Mouse (Mus musculus) lung, embryonic 16.5 days (tissue): Measurements from ENCODE around the gene Tia1. TPM values are rescaled to one million over a fixed set of nuclear protein-coding genes. Genes with fewer than 3 reads are reported as not detected.

Source experiments
- ATAC-seq: fragments of 200-750 bp; cut with Nextera tagmentation; 2 replicates; pipeline ENCODE4 v1.8.0; 2017; ENCODE audit warnings: low read depth, mild to moderate bottlenecking, moderate library complexity
- H3K27ac ChIP-seq: fragments of 300-500 bp; sonication (generic); 2 replicates; pipeline ENCODE4 v1.5.1; 2014; ENCODE audit warnings: mild to moderate bottlenecking, control low read depth, low read length
- H3K27me3 ChIP-seq: fragments of 300-500 bp; sonication (generic); 2 replicates; pipeline ENCODE4 v1.6.1; 2014; ENCODE audit warnings: low read depth, low read length, mixed read lengths; ENCODE audit not compliant: control insufficient read depth, insufficient read depth
- H3K36me3 ChIP-seq: fragments of 300-500 bp; sonication (generic); 2 replicates; pipeline ENCODE4 v1.6.1; 2014; ENCODE audit warnings: low read length; ENCODE audit not compliant: control insufficient read depth, insufficient read depth
- H3K4me1 ChIP-seq: fragments of 300-500 bp; sonication (generic); replicated peaks from 2 replicates; pipeline ENCODE4 v1.6.1; 2014; ENCODE audit warnings: low read length, mixed read lengths; ENCODE audit not compliant: control insufficient read depth, insufficient read depth
- H3K4me2 ChIP-seq: fragments of 300-500 bp; sonication (generic); 2 replicates; pipeline ENCODE4 v1.6.1; 2014; ENCODE audit warnings: low read depth, low read length, control low read depth
- H3K4me3 ChIP-seq: fragments of 300-500 bp; sonication (generic); 2 replicates; pipeline ENCODE4 v1.5.1; 2014; ENCODE audit warnings: mild to moderate bottlenecking, low read length, control low read depth
- H3K9ac ChIP-seq: fragments of 300-500 bp; sonication (generic); 2 replicates; pipeline ENCODE4 v1.6.1; 2014; ENCODE audit warnings: low read length, control low read depth
- H3K9me3 ChIP-seq: fragments of 300-500 bp; sonication (generic); 2 replicates; pipeline ENCODE4 v1.6.1; 2016; ENCODE audit warnings: low read length; ENCODE audit not compliant: control insufficient read depth
- WGBS: fragments of 180-500 bp; shearing (Covaris S2); extraction: QIAGEN DNeasy Blood & Tissue Kit; methylation state at CpG from one replicate; pipeline ENCODE4 v1.1.7; 2014; 5-methylcytosine and 5-hydroxymethylcytosine counted together
- polyA plus RNA-seq: library from polyadenylated mRNA; unstranded; fragments of >200 nt; fragmentation: Nextera tagmentation; extraction: Ambion mirVana; gene quantifications from 2 replicates; pipeline ENCODE4 v1.2.1, GENCODE M21; 2015

Tia1 gene
- polyA plus RNA-seq, 1 experiment from 2014 or later, result 177 TPM

DNA sequence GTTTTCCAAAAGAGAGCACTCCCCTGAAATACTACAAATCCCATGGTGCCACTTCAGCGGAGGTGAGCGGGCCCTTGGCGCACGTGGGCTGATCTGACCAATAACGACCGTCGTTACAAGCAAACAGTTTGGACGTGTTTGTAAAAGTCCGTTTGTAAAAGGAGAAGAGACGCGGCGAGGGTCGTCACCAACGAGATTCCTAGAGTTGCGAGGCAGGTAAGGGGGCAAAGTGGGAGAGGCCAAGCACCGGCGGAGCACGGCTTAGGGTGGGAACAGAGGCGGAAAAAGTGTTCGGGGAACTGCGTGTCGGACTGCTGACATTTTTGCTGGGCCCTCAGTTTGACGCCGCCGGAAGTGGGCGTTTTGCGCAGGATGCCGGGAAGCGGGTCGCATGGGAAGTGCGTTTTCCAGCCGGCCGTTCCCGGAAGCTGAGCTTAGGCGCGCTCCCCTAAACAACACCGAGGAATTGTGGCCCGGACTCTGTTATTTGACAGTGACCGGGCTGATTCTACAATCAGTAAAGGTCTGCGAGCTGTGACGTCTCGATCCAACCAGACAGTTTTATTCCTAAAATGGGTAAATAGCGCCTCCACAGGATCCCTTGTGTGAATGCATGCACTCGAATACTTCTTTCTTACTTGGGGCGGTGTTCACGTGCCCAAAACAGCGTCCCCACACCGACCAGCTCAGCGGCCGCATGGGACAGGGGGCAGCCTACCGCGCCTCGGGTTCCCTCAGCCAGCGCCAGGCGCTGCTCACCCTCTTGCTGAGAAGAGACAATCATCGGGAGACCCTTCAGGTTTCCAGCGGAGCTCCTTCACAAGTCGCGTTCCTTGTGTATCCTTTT is 34.5 kb downstream of the Tia1 start, which contains the start of gene C87436:
TSS of gene C87436 (plus strand) at position 103 of the 847 bp plus-strand sequence.
- Histone ChIP-seq H3K4me2 (peak within 1 kb of the TSS; percentile 68), H3K36me3 (peaks cover 10% of the 10 kb centered on the region; the same call in 1 of the 2 replicates), H3K9me3 (no peaks in the 10 kb centered on the region), H3K9ac (peak within 1 kb of the TSS; percentile 83), H3K4me1 (peaks cover 6% of the 10 kb centered on the region), H3K4me3 (peak within 1 kb of the TSS; percentile 74), H3K27me3 (no peaks in the 10 kb centered on the region), H3K27ac (peak within 1 kb of the TSS; percentile 92)
- peak; percentile 96 for ATAC-seq
- under 1% methylated on average over 59 of the region's 59 CpGs for WGBS

DNA sequence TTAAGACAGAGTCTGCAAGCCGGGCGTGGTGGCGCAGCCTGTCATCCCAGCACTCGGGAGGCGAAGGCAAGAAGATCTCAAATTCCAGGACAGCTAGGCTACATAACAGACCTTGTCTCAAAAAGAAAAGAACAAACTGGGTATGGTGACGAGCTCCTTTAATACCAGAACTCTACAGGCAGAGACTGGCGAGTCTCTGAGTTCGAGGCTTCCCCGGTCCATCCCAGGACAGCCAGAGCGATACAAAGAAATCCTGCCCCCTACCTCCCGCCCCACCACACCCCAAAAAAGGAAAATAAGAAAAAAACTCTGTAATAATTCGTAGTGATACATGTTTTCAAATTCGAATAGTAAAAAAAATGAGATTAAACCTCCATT is 35.1 kb downstream of the Tia1 start:
- under 1% methylated on average over 13 of the region's 13 CpGs for WGBS
- Histone ChIP-seq H3K9ac (peak overlapping the region; percentile 83), H3K36me3 (peaks cover 15% of the 10 kb centered on the region), H3K27ac (peak overlapping the region; percentile 92), H3K4me3 (peak overlapping the region; percentile 74), H3K27me3 (no peaks in the 10 kb centered on the region), H3K9me3 (no peaks in the 10 kb centered on the region), H3K4me2 (peak overlapping the region; percentile 62), H3K4me1 (peaks cover 6% of the 10 kb centered on the region)
- no peak for ATAC-seq

DNA sequence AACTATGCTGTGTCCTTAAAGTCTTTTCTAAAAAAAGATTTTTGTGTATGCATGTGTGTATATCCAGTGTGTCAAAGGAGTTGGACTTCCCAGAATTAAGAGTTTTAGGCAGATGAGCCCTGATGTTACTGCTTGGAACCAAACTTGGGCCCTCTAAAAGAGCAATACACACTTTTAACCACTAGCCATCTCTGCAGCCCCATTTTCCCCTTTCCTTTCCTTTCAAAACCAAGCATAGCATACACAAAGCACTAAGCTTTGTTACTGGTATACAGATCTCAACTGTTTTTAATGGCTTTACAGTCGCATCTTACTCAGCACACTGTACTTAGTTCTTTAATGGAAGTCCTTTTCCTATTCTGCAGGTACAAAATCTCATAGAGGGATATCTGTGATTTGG is 35.5 kb downstream of the Tia1 start:
- WGBS, result 83% methylated on average over 1 of the region's 1 CpGs
- Histone ChIP-seq H3K4me2 (peak overlapping the region; percentile 62), H3K9ac (peak overlapping the region; percentile 83), H3K27ac (no peak overlapping the region), H3K27me3 (no peaks in the 10 kb centered on the region), H3K9me3 (no peaks in the 10 kb centered on the region), H3K4me3 (peak overlapping the region; percentile 74), H3K36me3 (peaks cover 17% of the 10 kb centered on the region), H3K4me1 (peaks cover 6% of the 10 kb centered on the region)
- no peak for ATAC-seq

DNA sequence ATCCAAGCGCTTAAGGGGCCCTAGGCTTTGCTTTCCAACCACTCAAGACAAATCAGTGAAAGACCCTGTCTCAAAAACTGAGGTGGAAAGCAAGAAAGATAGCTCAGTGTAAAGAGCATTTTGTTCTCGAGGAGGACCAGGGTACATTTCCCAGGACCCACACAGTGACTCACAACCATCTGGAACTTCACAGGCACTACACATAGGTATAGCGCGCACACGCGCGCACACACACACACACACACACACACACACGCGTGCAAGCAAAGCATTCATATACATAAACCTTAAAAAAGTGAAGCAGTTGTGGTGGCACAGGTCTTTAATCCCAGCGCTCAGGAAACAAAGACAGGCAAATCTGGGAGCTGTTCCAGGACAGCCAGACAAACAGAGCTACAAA is 37.6 kb downstream of the Tia1 start:
- 92% methylated on average over 10 of the region's 10 CpGs for WGBS
- H3K27ac ChIP-seq, result no peak overlapping the region
- ATAC-seq, result no peak
- peaks cover 19% of the 10 kb centered on the region for H3K36me3 ChIP-seq
- no peak overlapping the region for H3K4me3 ChIP-seq
- H3K27me3 ChIP-seq, result no peaks in the 10 kb centered on the region
- no peak overlapping the region for H3K9ac ChIP-seq
- H3K4me2 ChIP-seq, result no peak overlapping the region
- H3K9me3 ChIP-seq, result no peaks in the 10 kb centered on the region
- peaks cover 6% of the 10 kb centered on the region for H3K4me1 ChIP-seq

DNA sequence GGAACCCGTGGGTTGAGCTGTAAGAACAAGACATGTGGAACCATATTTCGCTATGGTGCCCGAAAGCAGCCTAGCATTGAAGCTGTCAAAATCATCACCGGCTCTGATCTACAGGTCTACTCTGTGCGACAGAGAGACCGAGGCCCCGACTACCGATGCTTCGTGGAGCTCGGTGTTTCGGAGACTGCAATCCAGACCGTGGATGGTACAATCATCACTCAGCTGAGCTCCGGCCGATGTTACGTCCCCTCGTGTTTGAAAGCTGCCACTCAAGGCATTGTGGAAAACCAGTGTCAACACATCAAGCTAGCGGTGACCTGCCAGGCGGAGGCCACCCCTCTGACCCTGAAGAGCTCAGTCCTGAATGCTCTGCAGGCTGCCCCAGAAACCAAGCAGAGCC is 41.5 kb downstream of the Tia1 start:
- Histone ChIP-seq H3K36me3 (peaks cover 31% of the 10 kb centered on the region), H3K27ac (no peak overlapping the region), H3K9ac (no peak overlapping the region)

DNA sequence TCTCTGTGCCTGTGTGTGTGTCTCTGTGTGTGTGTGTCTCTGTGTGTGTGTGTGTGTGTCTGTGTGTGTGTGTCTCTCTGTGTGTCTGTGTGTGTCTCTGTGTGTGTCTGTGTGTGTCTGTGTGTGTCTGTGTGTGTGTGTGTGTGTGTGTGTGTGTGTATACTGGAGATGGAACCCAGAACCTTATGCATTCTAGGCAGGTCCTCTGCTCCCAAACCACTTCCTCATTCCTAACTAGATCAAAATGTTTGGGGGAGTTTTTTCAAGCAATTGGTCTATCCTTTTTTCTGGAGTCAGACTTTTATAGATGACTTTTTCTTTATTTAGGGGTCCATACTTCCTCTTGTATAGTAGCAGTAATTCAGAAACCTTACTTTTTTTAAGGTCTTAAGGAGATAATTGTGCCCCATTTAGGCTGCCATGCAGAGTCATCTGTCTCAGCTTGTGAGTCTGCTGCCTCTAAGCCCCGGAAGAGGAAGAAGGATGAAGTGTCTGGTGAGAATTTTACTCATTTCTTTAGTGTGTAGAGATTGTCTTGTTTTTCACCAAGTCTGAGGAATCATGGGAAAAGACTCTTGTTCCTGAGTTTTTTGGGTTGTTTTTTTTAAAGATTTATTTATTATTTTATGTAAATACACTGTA is 43.0 kb downstream of the Tia1 start:
- 63% methylated on average over 1 of the region's 1 CpGs for WGBS
- no peak overlapping the region for H3K27ac ChIP-seq
- no peak for ATAC-seq

More for the DNA sequence above, 41.5 kb downstream of the Tia1 start:
- no peak for ATAC-seq
- Histone ChIP-seq H3K4me2 (no peak overlapping the region), H3K4me3 (no peak overlapping the region), H3K9me3 (no peaks in the 10 kb centered on the region), H3K4me1 (no peaks in the 10 kb centered on the region), H3K27me3 (no peaks in the 10 kb centered on the region)
- WGBS, result 91% methylated on average over 18 of the region's 18 CpGs

DNA sequence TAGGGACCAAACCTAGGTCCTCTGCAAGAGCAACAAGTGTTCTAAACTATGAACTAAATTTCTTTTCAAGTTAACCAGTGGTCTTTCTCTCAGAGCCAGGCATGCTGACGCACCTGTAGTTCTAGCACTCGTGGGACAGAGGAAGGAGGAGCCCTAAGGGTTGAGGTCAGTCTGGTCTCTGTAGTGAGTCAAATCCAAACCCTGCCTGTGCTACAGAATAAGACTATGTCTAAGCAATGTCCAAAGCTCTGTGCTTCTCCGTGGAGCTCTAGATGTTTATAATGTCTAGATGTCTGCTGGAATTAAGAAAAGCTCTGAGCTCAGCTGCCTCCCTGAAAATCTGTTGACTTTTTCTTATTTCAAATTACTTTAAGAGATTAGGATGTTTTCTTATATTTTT is 52.7 kb downstream of the Tia1 start:
- Histone ChIP-seq H3K36me3 (peaks cover 15% of the 10 kb centered on the region), H3K4me3 (no peak overlapping the region), H3K9me3 (no peaks in the 10 kb centered on the region), H3K4me2 (no peak overlapping the region), H3K27me3 (no peaks in the 10 kb centered on the region), H3K9ac (no peak overlapping the region), H3K27ac (no peak overlapping the region), H3K4me1 (no peaks in the 10 kb centered on the region)
- 93% methylated on average over 3 of the region's 3 CpGs for WGBS
- ATAC-seq, result no peak

More for the DNA sequence above, 43.0 kb downstream of the Tia1 start:
- no peak overlapping the region for H3K4me3 ChIP-seq
- no peaks in the 10 kb centered on the region for H3K9me3 ChIP-seq
- peaks cover 34% of the 10 kb centered on the region for H3K36me3 ChIP-seq
- H3K4me1 ChIP-seq, result no peaks in the 10 kb centered on the region
- no peaks in the 10 kb centered on the region for H3K27me3 ChIP-seq
- H3K4me2 ChIP-seq, result no peak overlapping the region
- H3K9ac ChIP-seq, result no peak overlapping the region

DNA sequence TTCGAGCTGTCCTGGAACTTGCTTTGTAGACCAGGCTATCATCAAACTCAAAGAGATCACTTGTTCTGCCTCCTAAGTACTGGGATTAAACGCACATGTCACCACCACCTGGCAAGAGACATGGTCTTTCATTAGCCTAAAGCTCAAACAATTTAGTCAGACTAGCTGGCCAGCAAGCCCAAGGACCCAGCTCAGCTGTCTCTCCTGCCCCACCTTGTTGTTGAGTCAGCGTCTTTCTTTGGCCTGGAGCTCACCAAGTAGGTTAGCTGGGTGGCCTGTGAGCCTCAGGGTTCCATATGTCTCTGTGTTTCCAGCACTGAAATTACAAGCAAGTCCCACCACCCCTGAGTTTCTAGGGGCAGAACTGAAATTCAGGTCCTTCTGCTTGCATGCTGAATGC is 59.1 kb downstream of the Tia1 start:
- WGBS, result 89% methylated on average over 3 of the region's 3 CpGs
- Histone ChIP-seq H3K4me1 (no peaks in the 10 kb centered on the region), H3K36me3 (peaks cover under 1% of the 10 kb centered on the region; the same call in 1 of the 2 replicates), H3K27ac (no peak overlapping the region), H3K9me3 (no peaks in the 10 kb centered on the region), H3K4me3 (no peak overlapping the region), H3K4me2 (no peak overlapping the region), H3K9ac (no peak overlapping the region), H3K27me3 (no peaks in the 10 kb centered on the region)
- no peak for ATAC-seq

DNA sequence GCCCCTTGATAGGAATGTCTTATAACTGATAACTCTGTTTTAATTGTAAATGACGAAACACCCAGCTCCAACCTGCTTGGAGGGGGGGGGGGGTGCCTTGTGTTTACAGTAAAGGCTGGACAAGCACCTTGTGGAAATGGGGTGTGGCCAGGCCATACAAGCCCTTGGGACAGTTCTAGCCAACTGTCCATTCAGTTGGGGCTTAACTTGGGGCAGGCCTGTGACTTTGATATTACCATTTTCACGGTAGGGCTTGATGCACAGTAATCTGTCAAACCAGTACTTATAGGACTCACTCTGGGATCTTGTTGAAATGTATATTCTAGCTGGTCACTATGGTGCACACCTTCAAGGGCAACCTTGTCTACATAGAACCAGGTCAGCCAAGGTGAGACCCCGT is 67.3 kb downstream of the Tia1 start:
- Histone ChIP-seq H3K4me1 (peaks cover 22% of the 10 kb centered on the region), H3K4me3 (peak overlapping the region; percentile 52), H3K4me2 (peak overlapping the region; percentile 87), H3K27ac (peak overlapping the region; percentile 83), H3K27me3 (no peaks in the 10 kb centered on the region), H3K9me3 (no peaks in the 10 kb centered on the region), H3K9ac (peak overlapping the region; percentile 73), H3K36me3 (no peaks in the 10 kb centered on the region; the same call in 1 of the 2 replicates)
- WGBS, result 76% methylated on average over 3 of the region's 3 CpGs
- ATAC-seq, result no peak
